Mouse (Mus musculus): ENCODE results near the gene Gm49320.

- TF ChIP-seq CTCF (IDR thresholded peaks at IDR 0.05; ENCODE audit: control insufficient read depth, insufficient read depth, insufficient read length): no peak
- TF ChIP-seq USF1 (IDR thresholded peaks at IDR 0.05; ENCODE audit: low read depth): no peak
Observed at GRCm38 (mm10) chr8:4205246-4206123, 33.2 kb upstream of the Gm49320 start.

All from C2C12 (cell line).